Mouse (Mus musculus): ENCODE data around the gene Notch2. TPM values are rescaled to one million over a fixed set of nuclear protein-coding genes. Genes with fewer than 3 reads are reported as not detected.

The Notch2 gene
- polyA plus RNA-seq, 1 experiment from 2014 or later: 10.6 TPM

DNA sequence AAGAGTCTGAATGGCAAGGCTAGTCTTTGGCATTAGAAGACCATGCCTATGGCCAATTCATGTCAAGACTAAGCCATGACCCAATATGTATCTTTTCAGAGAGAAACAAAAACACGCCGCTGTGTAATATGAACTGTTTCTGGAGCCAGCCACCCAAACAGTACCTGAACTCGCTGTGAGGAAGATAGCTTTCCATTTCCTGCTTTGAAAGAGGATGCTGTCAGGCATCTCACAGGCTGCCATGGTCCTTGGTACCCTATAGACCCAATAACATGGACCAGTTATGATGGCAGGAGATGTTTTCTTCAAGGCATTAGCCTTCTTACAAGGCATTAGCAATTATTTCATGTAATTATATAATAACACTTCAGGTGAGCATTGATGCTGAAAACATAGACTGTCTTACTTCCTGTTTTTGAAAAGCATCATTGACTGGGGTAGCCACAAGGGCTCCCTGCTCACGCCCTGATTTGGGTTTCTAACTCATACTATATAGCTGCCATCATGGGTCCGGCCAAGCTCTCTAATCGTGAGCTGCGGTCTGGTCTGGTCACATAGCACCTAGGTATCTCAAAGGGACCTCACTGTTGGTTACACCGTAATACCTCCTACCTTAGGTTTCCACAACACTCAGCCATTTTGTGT is 32.5 kb upstream of the Notch2 start:
- Histone ChIP-seq H3K4me3 (ENCODE audit: low read depth, low read length) (no peak overlapping the region), H3K36me3 (ENCODE audit: control insufficient read depth, insufficient read depth, low read length) (no peaks in the 10 kb centered on the region), H3K9ac (ENCODE audit: low read length) (no peak overlapping the region), H3K9me3 (ENCODE audit: control insufficient read depth, low read length) (no peaks in the 10 kb centered on the region), H3K27me3 (ENCODE audit: control insufficient read depth, insufficient read depth, low read length) (no peaks in the 10 kb centered on the region), H3K4me2 (replicated peaks; ENCODE audit: low read depth) (no peak overlapping the region), H3K27ac (replicated peaks) (no peak overlapping the region), H3K4me1 (replicated peaks; ENCODE audit: control insufficient read depth, insufficient read depth) (no peaks in the 10 kb centered on the region)
- DNase-seq (ENCODE audit: low spot score) (no peak), ATAC-seq (ENCODE audit: low FRiP score, low TSS enrichment) (no peak)
- TF ChIP-seq CTCF (IDR thresholded peaks at IDR 0.05; ENCODE audit: low read depth) (no peak), EP300 (optimal IDR thresholded peaks at IDR 0.05) (no peak)
- WGBS: 90% methylated on average over 8 of the region's 8 CpGs

DNA sequence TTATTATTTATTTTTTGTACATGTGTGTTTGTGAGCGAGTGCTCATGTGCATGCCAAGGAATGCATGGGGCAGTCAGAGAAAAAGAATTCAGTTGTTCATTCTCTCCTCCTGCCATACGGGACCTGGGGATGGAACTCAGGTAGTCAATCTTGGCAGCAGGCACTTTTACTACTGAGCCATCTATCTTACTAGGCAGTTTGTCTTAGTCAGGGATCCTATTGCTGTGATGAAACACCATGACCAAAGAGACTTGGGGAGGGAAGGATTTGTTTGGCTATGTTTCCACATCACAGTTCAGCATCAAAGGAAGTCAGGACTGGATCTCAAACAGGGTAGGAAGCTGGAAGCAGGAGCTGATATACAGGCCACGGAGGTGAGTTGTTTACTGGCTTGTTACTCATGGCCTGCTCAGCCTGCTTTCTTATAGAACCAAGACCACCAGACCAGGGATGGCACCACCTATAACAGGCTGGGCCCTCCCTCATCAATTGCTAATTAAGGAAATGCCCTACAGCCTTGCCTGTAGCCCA is 31.9 kb upstream of the Notch2 start:
- 66% methylated on average over 3 of the region's 3 CpGs for WGBS
- no peak for DNase-seq (ENCODE audit: low spot score)
- TF ChIP-seq EP300 (optimal IDR thresholded peaks at IDR 0.05) (no peak), CTCF (IDR thresholded peaks at IDR 0.05; ENCODE audit: low read depth) (no peak)
- Histone ChIP-seq H3K4me1 (replicated peaks; ENCODE audit: control insufficient read depth, insufficient read depth) (no peaks in the 10 kb centered on the region), H3K9ac (ENCODE audit: low read length) (no peak overlapping the region), H3K27me3 (ENCODE audit: control insufficient read depth, insufficient read depth, low read length) (no peaks in the 10 kb centered on the region), H3K9me3 (ENCODE audit: control insufficient read depth, low read length) (no peaks in the 10 kb centered on the region), H3K4me2 (replicated peaks; ENCODE audit: low read depth) (no peak overlapping the region), H3K4me3 (ENCODE audit: low read depth, low read length) (no peak overlapping the region), H3K27ac (replicated peaks) (no peak overlapping the region), H3K36me3 (ENCODE audit: control insufficient read depth, insufficient read depth, low read length) (no peaks in the 10 kb centered on the region)
- no peak for ATAC-seq (ENCODE audit: low FRiP score, low TSS enrichment)

DNA sequence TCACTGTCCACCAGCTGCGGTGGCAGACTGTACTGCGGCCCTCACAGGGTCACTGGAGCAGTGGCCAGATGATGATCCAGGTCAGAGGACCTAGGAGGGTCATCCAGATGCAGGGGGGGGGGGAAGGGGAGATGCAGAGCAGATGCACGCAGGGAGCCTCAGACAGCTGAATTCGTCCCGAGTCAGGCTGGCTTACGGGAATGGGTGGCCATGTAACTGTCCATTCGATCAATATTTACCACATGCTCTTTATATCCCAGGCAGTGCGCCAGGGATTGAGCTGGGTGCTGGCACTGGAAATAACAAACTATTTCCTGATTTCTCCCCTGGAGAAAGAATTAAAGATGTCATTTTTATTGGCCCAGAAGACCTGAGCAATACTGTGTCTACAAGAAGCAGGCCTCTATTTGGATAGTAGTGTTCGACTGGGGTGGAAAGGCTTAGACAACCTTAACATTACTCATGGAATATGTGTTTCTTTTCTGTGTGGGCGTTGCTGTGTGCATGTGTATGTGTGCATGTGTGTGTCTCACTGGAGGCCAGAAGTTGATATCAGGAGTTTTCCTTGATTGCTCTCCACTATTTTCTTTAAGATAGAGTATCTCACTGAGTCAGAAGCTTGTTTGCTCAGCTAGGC is 28.3 kb upstream of the Notch2 start:
- peak; percentile 91 for ATAC-seq (ENCODE audit: low FRiP score, low TSS enrichment)
- H3K4me1 ChIP-seq (replicated peaks; ENCODE audit: control insufficient read depth, insufficient read depth): no peaks in the 10 kb centered on the region

DNA sequence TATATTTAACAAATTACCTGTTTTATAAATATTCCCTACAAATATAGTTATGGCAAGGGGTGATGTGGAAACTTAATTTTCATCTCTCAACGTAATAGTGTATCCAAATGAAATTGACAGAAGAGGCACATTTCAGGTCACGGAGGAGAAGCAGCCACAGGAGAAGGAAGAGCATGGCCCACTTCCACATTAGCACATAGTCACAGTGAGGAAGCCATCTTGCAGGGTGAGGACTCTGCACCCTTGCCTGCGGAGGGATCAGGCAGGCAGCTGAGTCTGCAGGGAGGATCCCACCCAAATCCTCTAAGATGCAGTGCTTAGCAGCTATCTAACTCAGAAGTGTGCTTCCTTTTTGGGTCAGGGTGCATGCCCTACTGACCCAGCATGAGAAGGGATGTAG is 27.6 kb upstream of the Notch2 start:
- 82% methylated on average over 3 of the region's 3 CpGs for WGBS
- no peak for TF ChIP-seq EP300 (optimal IDR thresholded peaks at IDR 0.05)
- no peak for TF ChIP-seq CTCF (IDR thresholded peaks at IDR 0.05; ENCODE audit: low read depth)
- DNase-seq (ENCODE audit: low spot score): no peak
- ATAC-seq (ENCODE audit: low FRiP score, low TSS enrichment): no peak
- Histone ChIP-seq H3K27me3 (ENCODE audit: control insufficient read depth, insufficient read depth, low read length) (no peaks in the 10 kb centered on the region), H3K27ac (replicated peaks) (no peak overlapping the region), H3K9ac (ENCODE audit: low read length) (no peak overlapping the region; the same call in 1 of the 2 replicates), H3K9me3 (ENCODE audit: control insufficient read depth, low read length) (no peaks in the 10 kb centered on the region), H3K4me3 (ENCODE audit: low read depth, low read length) (no peak overlapping the region), H3K4me1 (replicated peaks; ENCODE audit: control insufficient read depth, insufficient read depth) (no peaks in the 10 kb centered on the region), H3K36me3 (ENCODE audit: control insufficient read depth, insufficient read depth, low read length) (no peaks in the 10 kb centered on the region), H3K4me2 (replicated peaks; ENCODE audit: low read depth) (no peak overlapping the region)

More for the DNA sequence above, 28.3 kb upstream of the Notch2 start:
- 47% methylated on average over 10 of the region's 10 CpGs for WGBS
- DNase-seq (ENCODE audit: low spot score): peak; percentile 29
- Histone ChIP-seq H3K9me3 (ENCODE audit: control insufficient read depth, low read length) (no peaks in the 10 kb centered on the region), H3K4me3 (ENCODE audit: low read depth, low read length) (no peak overlapping the region), H3K9ac (ENCODE audit: low read length) (no peak overlapping the region), H3K27me3 (ENCODE audit: control insufficient read depth, insufficient read depth, low read length) (no peaks in the 10 kb centered on the region), H3K4me2 (replicated peaks; ENCODE audit: low read depth) (no peak overlapping the region), H3K36me3 (ENCODE audit: control insufficient read depth, insufficient read depth, low read length) (no peaks in the 10 kb centered on the region), H3K27ac (replicated peaks) (no peak overlapping the region)
- TF ChIP-seq EP300 (optimal IDR thresholded peaks at IDR 0.05) (no peak), CTCF (IDR thresholded peaks at IDR 0.05; ENCODE audit: low read depth) (no peak)

DNA sequence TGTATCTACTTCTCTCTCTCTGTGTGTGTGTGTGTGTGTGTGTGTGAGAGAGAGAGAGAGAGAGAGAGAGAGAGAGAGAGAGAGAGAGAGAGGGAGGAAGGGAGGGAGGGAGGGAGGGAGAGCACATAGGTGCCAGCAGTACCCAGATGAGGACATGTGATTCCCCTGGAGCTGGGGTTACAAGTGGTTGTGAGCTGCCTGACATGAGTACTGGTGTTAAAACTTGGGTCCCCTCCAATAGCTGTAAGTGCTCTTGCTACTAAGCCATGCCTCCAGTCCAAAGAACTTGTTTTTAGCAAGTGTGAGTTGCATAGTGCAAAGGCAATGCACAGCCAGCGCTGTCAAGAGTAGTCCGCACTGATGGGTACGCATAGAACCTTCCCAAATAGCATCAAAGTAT is 26.2 kb upstream of the Notch2 start:
- ATAC-seq (ENCODE audit: low FRiP score, low TSS enrichment) (no peak), DNase-seq (ENCODE audit: low spot score) (no peak)
- Histone ChIP-seq H3K36me3 (ENCODE audit: control insufficient read depth, insufficient read depth, low read length) (no peaks in the 10 kb centered on the region), H3K9ac (ENCODE audit: low read length) (no peak overlapping the region), H3K27ac (replicated peaks) (no peak overlapping the region), H3K27me3 (ENCODE audit: control insufficient read depth, insufficient read depth, low read length) (no peaks in the 10 kb centered on the region), H3K4me1 (replicated peaks; ENCODE audit: control insufficient read depth, insufficient read depth) (no peaks in the 10 kb centered on the region), H3K4me3 (ENCODE audit: low read depth, low read length) (no peak overlapping the region), H3K4me2 (replicated peaks; ENCODE audit: low read depth) (no peak overlapping the region), H3K9me3 (ENCODE audit: control insufficient read depth, low read length) (no peaks in the 10 kb centered on the region)
- TF ChIP-seq CTCF (IDR thresholded peaks at IDR 0.05; ENCODE audit: low read depth): no peak
- no peak for TF ChIP-seq EP300 (optimal IDR thresholded peaks at IDR 0.05)
- 86% methylated on average over 3 of the region's 3 CpGs for WGBS

DNA sequence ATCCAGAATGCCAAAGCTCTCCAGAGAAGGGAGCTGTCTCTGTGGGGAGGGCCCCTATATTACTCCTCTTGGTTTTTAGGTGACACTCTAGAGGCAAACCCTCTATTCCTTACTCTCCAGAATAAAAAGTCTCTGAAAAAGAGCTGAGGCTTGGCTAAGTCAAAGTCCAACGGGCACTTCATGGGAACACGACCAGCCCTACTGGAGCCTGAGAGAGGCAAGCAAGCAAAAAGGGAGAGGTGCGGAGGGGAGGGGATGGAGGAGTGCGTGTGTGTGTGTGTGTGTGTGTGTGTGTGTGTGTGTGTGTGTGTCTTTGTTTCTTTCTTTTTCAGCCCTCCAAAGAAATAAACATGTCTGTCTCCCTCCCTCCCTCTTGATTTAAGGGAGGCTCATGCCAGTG is 24.6 kb upstream of the Notch2 start:
- no peak for TF ChIP-seq EP300 (optimal IDR thresholded peaks at IDR 0.05)
- TF ChIP-seq CTCF (IDR thresholded peaks at IDR 0.05; ENCODE audit: low read depth): no peak
- Histone ChIP-seq H3K4me3 (ENCODE audit: low read depth, low read length) (no peak overlapping the region), H3K4me1 (replicated peaks; ENCODE audit: control insufficient read depth, insufficient read depth) (no peaks in the 10 kb centered on the region), H3K27ac (replicated peaks) (no peak overlapping the region), H3K9me3 (ENCODE audit: control insufficient read depth, low read length) (no peaks in the 10 kb centered on the region), H3K4me2 (replicated peaks; ENCODE audit: low read depth) (no peak overlapping the region), H3K36me3 (ENCODE audit: control insufficient read depth, insufficient read depth, low read length) (no peaks in the 10 kb centered on the region), H3K9ac (ENCODE audit: low read length) (no peak overlapping the region), H3K27me3 (ENCODE audit: control insufficient read depth, insufficient read depth, low read length) (no peaks in the 10 kb centered on the region)
- DNase-seq (ENCODE audit: low spot score) (no peak), ATAC-seq (ENCODE audit: low FRiP score, low TSS enrichment) (no peak)
- WGBS: 71% methylated on average over 3 of the region's 4 CpGs

Measured in stomach, postnatal 0 days (tissue).